Mouse (Mus musculus) ES-E14 (cell line): Measurements from ENCODE around the gene Apol6. TPM values are rescaled to one million over a fixed set of nuclear protein-coding genes. Genes with fewer than 3 reads are reported as not detected.

Experiments
- DNase-seq: peaks from one replicate; pipeline ENCODE4 v3.0.0-alpha.2; 2013; ENCODE audit warnings: low read depth, low spot score
- H3K27ac ChIP-seq: 2 replicates; pipeline ENCODE4 v1.5.1; 2012; ENCODE audit warnings: low read depth, mild to moderate bottlenecking, low read length, moderate library complexity, mixed read lengths; ENCODE audit not compliant: poor library complexity, insufficient read depth, severe bottlenecking
- H3K36me3 ChIP-seq: 2 replicates; pipeline ENCODE4 v1.6.1; 2012; ENCODE audit warnings: mild to moderate bottlenecking, low read length, moderate library complexity, mixed read lengths; ENCODE audit not compliant: control insufficient read depth, poor library complexity, insufficient read depth, severe bottlenecking
- H3K4me1 ChIP-seq, 2 experiments: fragments of 150-350 bp in 1 of 2; sonication (generic) in 1 of 2; 2 replicates each; pipeline ENCODE4 v1.6.1; 2012; ENCODE audit warnings: low read length in 2 of 2, mild to moderate bottlenecking in 1 of 2, mixed read lengths in 1 of 2; ENCODE audit not compliant: control insufficient read depth in 2 of 2, insufficient read depth in 2 of 2, poor library complexity in 1 of 2
- H3K4me3 ChIP-seq, 2 experiments: fragments of 150-350 bp in 1 of 2; sonication (generic) in 1 of 2; 2 replicates each; pipeline ENCODE4 v1.5.1; 2012; ENCODE audit warnings: low read length in 2 of 2, low read depth in 1 of 2, mild to moderate bottlenecking in 1 of 2, mixed read lengths in 1 of 2; ENCODE audit not compliant: insufficient read depth in 1 of 2, poor library complexity in 1 of 2, severe bottlenecking in 1 of 2
- H3K9ac ChIP-seq: 2 replicates; pipeline ENCODE4 v1.6.1; 2012; ENCODE audit warnings: low read depth, mild to moderate bottlenecking, low read length, mixed read lengths; ENCODE audit not compliant: poor library complexity, insufficient read depth, severe bottlenecking
- H3K9me3 ChIP-seq: fragments of 150-350 bp; sonication (generic); 2 replicates; pipeline ENCODE4 v1.6.1; 2012; ENCODE audit warnings: low read depth, mild to moderate bottlenecking, low read length; ENCODE audit not compliant: control insufficient read depth, insufficient read depth
- CHD2 ChIP-seq: IDR thresholded peaks from 2 replicates; pipeline ENCODE4 v1.6.1; 2014; ENCODE audit warnings: mild to moderate bottlenecking, low read depth, low read length, inconsistent platforms
- HCFC1 ChIP-seq: IDR thresholded peaks from 2 replicates; pipeline ENCODE4 v1.6.1; 2012; ENCODE audit warnings: low read length, inconsistent platforms, borderline replicate concordance; ENCODE audit not compliant: insufficient read depth
- MAFK ChIP-seq: IDR thresholded peaks from 2 replicates; pipeline ENCODE4 v1.6.1; 2014; ENCODE audit warnings: mild to moderate bottlenecking, low read depth, low read length, inconsistent platforms; ENCODE audit not compliant: insufficient read depth
- ZC3H11A ChIP-seq: IDR thresholded peaks from 2 replicates; pipeline ENCODE4 v1.6.1; 2012; ENCODE audit warnings: low read depth, mild to moderate bottlenecking, inconsistent platforms, low read length, borderline replicate concordance
- ZNF384 ChIP-seq: IDR thresholded peaks from 2 replicates; pipeline ENCODE4 v1.6.1; 2012; ENCODE audit warnings: low read depth, low read length, inconsistent platforms
- in situ Hi-C, 2 experiments: fragments of 600-800 bp; cut with MboI; formaldehyde crosslinking; loops; one replicate each; pipeline ENCODE4 v1.15.1; 2025; ENCODE audit warnings: low sequenced_read_pairs in 2 of 2, inconsistent platforms in 1 of 2; ENCODE audit not compliant: unreplicated experiment in 2 of 2
- total RNA-seq: library from RNA; depleted of rRNA; stranded (reverse); fragments of 300-350 nt; gene quantifications from 2 replicates; pipeline ENCODE4 v1.2.3, GENCODE M21; 2012

The Apol6 gene
- total RNA-seq, 1 experiment: 3.0 TPM

GRCm38 (mm10) chr15:77003868-77004215, 40.7 kb upstream of the Apol6 start:
- Histone ChIP-seq H3K4me3 (no peak overlapping the region), H3K4me1 (peaks cover 0 to 4% of the 10 kb centered on the region in 2 experiments; a peak in 3 of 4 replicates), H3K9ac (no peak overlapping the region), H3K9me3 (no peaks in the 10 kb centered on the region), H3K27ac (no peak overlapping the region), H3K36me3 (no peaks in the 10 kb centered on the region)
- in situ Hi-C loops: no loop called here
- DNase-seq: peak; percentile 66
- TF ChIP-seq ZC3H11A (peak; percentile 85), ZNF384 (0 out of 2 replicates have a peak, but pooled peaks have one; percentile 27), CHD2 (no peak)

GRCm38 (mm10) chr15:77008851-77009250, 35.7 kb upstream of the Apol6 start:
- in situ Hi-C loops: no loop called here
- no peak for DNase-seq
- Histone ChIP-seq H3K9me3 (no peaks in the 10 kb centered on the region), H3K27ac (no peak overlapping the region), H3K36me3 (no peaks in the 10 kb centered on the region), H3K4me1 (peaks cover 0 to 4% of the 10 kb centered on the region in 2 experiments; a peak in 1 of 4 replicates), H3K4me3 (no peak overlapping the region), H3K9ac (no peak overlapping the region)
- no peak for TF ChIP-seq CHD2
- TF ChIP-seq HCFC1: no peak
- no peak for TF ChIP-seq ZNF384
- no peak for TF ChIP-seq ZC3H11A
- no peak for TF ChIP-seq MAFK

GRCm38 (mm10) chr15:77013753-77014241, 30.7 kb upstream of the Apol6 start:
- Histone ChIP-seq H3K4me3 (peak overlapping the region; percentile 22 to 33; a peak in 3 of 4 replicates), H3K4me1 (peaks cover 0 to 7% of the 10 kb centered on the region in 2 experiments; a peak in 1 of 4 replicates), H3K9ac (peak overlapping the region; percentile 50; the same call in 1 of the 2 replicates), H3K27ac (no peak overlapping the region), H3K36me3 (no peaks in the 10 kb centered on the region), H3K9me3 (no peaks in the 10 kb centered on the region)
- in situ Hi-C loops: no loop called here
- DNase-seq: no peak
- TF ChIP-seq HCFC1 (no peak), MAFK (no peak), CHD2 (no peak), ZNF384 (no peak), ZC3H11A (no peak)

- Histone ChIP-seq H3K27ac (no peak overlapping the region), H3K9ac (no peak overlapping the region), H3K4me3 (no peak overlapping the region), H3K36me3 (no peaks in the 10 kb centered on the region), H3K4me1 (peaks cover 0 to 7% of the 10 kb centered on the region in 2 experiments; a peak in 1 of 4 replicates), H3K9me3 (no peaks in the 10 kb centered on the region)
- DNase-seq: no peak
- TF ChIP-seq HCFC1 (no peak), MAFK (no peak), ZNF384 (no peak), CHD2 (no peak), ZC3H11A (no peak)
- in situ Hi-C loops: no loop called here
Measured at GRCm38 (mm10) chr15:77014431-77014830, 30.1 kb upstream of the Apol6 start.

DNA sequence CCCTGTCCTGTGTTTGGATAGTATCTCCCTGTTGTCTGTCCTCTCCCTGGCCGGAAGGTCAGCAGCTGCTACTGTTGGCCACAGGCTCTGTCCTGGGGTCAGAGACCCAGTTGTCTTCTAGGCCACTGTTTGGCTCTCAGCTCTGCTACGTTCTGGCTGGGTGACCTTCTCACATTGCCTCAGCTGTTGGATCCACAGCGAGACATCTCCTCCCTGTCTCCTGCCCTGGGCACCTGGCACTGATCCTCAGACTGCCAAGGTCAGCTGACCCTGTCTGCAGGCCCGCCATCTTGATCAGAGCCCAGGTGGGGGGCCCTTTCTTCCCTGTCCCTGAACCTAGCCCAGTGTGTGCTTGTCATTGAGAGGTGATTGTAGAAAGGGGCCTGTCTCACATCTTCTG, 29.5 kb upstream of the Apol6 start:
- DNase-seq: no peak
- no peaks in the 10 kb centered on the region for H3K9me3 ChIP-seq
- H3K4me3 ChIP-seq: no peak overlapping the region
- no peak overlapping the region for H3K27ac ChIP-seq
- no peaks in the 10 kb centered on the region for H3K36me3 ChIP-seq
- TF ChIP-seq ZC3H11A (no peak), CHD2 (no peak), ZNF384 (no peak), MAFK (no peak), HCFC1 (no peak)
- in situ Hi-C loops: no loop called here
- H3K4me1 ChIP-seq: peaks cover 0 to 7% of the 10 kb centered on the region in 2 experiments; a peak in 1 of 4 replicates
- H3K9ac ChIP-seq: no peak overlapping the region
